Mouse (Mus musculus) left cerebral cortex, postnatal 10 days (tissue): ENCODE measurements around the gene Gm21761. TPM values are rescaled to one million over a fixed set of nuclear protein-coding genes. Genes with fewer than 3 reads are reported as not detected.

Source experiments
- total RNA-seq, 2 experiments: library from RNA; stranded (reverse); gene quantifications; 2 replicates each; pipeline ENCODE4 v1.2.3; 2021

Gene Gm21761
- total RNA-seq, 2 experiments from 2014 or later = not detected

Other genes starting within 250 kb of the Gm21761 start
- gene Hmgcs1, start 238.9 kb downstream of the Gm21761 start, total RNA-seq = 100 to 1,000 TPM; 639 to 688 TPM
- gene Nim1k, start 173.4 kb downstream of the Gm21761 start, total RNA-seq = 10 to 100 TPM; 15.2 to 16.3 TPM
- gene Zfp131, start 138.4 kb downstream of the Gm21761 start, total RNA-seq = 10 to 100 TPM; 41.5 to 44.3 TPM
- gene AF067063, start 99.1 kb downstream of the Gm21761 start, total RNA-seq = not detected
- gene D13Ertd608e, start 93.3 kb downstream of the Gm21761 start, total RNA-seq = not detected
- gene Tcstv1, start 34.5 kb downstream of the Gm21761 start, total RNA-seq = not detected
- not detected for gene B020031M17Rik, start 21.5 kb upstream of the Gm21761 start, total RNA-seq
- not detected for gene Gm36079, start 97.7 kb upstream of the Gm21761 start, total RNA-seq
- gene Gm21188, start 122.9 kb upstream of the Gm21761 start, total RNA-seq = not detected
- gene Gm20767, start 211.0 kb upstream of the Gm21761 start, total RNA-seq = not detected
- not detected for gene Gm21818, start 243.2 kb upstream of the Gm21761 start, total RNA-seq